Mouse (Mus musculus) hindbrain, embryonic 15.5 days (tissue): ENCODE data around the gene Usp15. TPM values are rescaled to one million over a fixed set of nuclear protein-coding genes. Genes with fewer than 3 reads are reported as not detected.
A peak's percentile ranks its signal among the peaks of the same experiment; 100 is the strongest.

ENCODE experiments used
- ATAC-seq: fragments of 200-750 bp; cut with Nextera tagmentation; 2 replicates; pipeline ENCODE4 v1.8.0; 2017; ENCODE audit warnings: low read depth, moderate number of reproducible peaks, moderate TSS enrichment; ENCODE audit not compliant: low FRiP score
- H3K27ac ChIP-seq: fragments of 300-500 bp; sonication (generic); replicated peaks from 2 replicates; pipeline ENCODE4 v1.5.1; 2015; ENCODE audit warnings: mild to moderate bottlenecking, inconsistent platforms
- H3K27me3 ChIP-seq: fragments of 300-500 bp; sonication (generic); 2 replicates; pipeline ENCODE4 v1.6.1; 2015; ENCODE audit warnings: control low read depth, inconsistent platforms
- H3K36me3 ChIP-seq: fragments of 300-500 bp; sonication (generic); 2 replicates; pipeline ENCODE4 v1.6.1; 2015; ENCODE audit warnings: control low read depth, inconsistent platforms
- H3K4me1 ChIP-seq: fragments of 300-500 bp; sonication (generic); replicated peaks from 2 replicates; pipeline ENCODE4 v1.6.1; 2015; ENCODE audit warnings: control low read depth, inconsistent platforms
- H3K4me2 ChIP-seq: fragments of 300-500 bp; sonication (generic); 2 replicates; pipeline ENCODE4 v1.6.1; 2015; ENCODE audit warnings: moderate library complexity, mild to moderate bottlenecking, inconsistent platforms
- H3K4me3 ChIP-seq: fragments of 300-500 bp; sonication (generic); 2 replicates; pipeline ENCODE4 v1.5.1; 2015; ENCODE audit warnings: mild to moderate bottlenecking, inconsistent platforms
- H3K9ac ChIP-seq: fragments of 300-500 bp; sonication (generic); 2 replicates; pipeline ENCODE4 v1.6.1; 2015; ENCODE audit warnings: inconsistent platforms
- H3K9me3 ChIP-seq: fragments of 300-500 bp; sonication (generic); 2 replicates; pipeline ENCODE4 v1.6.1; 2016; ENCODE audit warnings: control low read depth, inconsistent platforms
- WGBS: fragments of 180-500 bp; shearing (Covaris S2); methylation state at CpG from one replicate; pipeline ENCODE4 v1.1.7; 2015; 5-methylcytosine and 5-hydroxymethylcytosine counted together
- polyA plus RNA-seq: library from polyadenylated mRNA; unstranded; fragments of >200 nt; fragmentation: Nextera tagmentation; extraction: Ambion mirVana; gene quantifications from 2 replicates; pipeline ENCODE4 v1.2.1, GENCODE M21; 2015

Usp15 gene
- polyA plus RNA-seq, 1 experiment from 2014 or later: 66.3 TPM

DNA sequence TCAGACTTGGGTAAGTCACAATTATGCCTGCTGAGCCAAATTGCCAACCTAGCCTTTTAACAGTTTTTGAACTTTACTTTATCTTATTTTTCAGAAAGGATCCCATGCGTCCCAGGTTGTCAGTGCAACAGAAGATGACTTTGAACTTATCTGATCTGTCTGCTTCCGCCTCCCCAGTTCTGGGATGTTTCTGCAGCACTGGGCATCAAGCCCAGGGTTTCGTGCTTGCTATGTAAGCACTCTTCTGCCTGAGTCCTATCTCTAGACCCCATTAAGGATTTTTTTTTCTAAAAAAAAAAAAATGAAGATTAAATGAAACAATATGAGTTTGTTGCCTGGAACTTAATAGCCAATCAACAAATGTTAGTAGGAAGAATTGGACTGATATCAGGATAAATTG is 2.3 kb upstream of the Usp15 start:
- no peak for ATAC-seq
- Histone ChIP-seq H3K9ac (no peak overlapping the region), H3K4me1 (peaks cover 14% of the 10 kb centered on the region), H3K27ac (no peak overlapping the region), H3K36me3 (no peaks in the 10 kb centered on the region), H3K4me3 (no peak overlapping the region), H3K27me3 (no peaks in the 10 kb centered on the region), H3K4me2 (no peak overlapping the region), H3K9me3 (no peaks in the 10 kb centered on the region)
- WGBS: 94% methylated on average over 3 of the region's 3 CpGs

DNA sequence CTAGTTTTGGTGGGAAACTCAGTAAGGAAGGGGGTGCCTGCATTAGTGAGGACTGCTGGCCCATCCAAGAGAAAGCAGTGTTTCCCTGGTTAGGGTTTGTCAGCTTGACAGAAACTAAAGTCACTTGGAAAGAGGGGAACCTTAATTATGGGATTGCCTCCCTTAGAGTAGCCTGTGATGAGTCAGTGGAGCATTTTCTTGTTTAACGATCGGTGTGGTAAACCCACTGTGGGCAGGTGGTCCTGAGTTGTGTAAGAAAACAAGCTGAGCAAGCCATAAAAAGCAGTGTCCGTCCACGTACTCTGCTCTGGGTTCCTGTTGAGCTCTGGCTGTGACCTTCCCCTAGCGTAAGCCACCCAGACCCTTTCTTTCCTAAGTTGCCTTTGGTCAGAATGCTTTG is 1.4 kb upstream of the Usp15 start:
- Histone ChIP-seq H3K4me1 (peaks cover 18% of the 10 kb centered on the region), H3K36me3 (no peaks in the 10 kb centered on the region), H3K9me3 (no peaks in the 10 kb centered on the region), H3K9ac (no peak overlapping the region), H3K27me3 (no peaks in the 10 kb centered on the region), H3K4me3 (no peak overlapping the region), H3K4me2 (no peak overlapping the region), H3K27ac (no peak overlapping the region)
- no peak for ATAC-seq
- WGBS: 85% methylated on average over 5 of the region's 5 CpGs

DNA sequence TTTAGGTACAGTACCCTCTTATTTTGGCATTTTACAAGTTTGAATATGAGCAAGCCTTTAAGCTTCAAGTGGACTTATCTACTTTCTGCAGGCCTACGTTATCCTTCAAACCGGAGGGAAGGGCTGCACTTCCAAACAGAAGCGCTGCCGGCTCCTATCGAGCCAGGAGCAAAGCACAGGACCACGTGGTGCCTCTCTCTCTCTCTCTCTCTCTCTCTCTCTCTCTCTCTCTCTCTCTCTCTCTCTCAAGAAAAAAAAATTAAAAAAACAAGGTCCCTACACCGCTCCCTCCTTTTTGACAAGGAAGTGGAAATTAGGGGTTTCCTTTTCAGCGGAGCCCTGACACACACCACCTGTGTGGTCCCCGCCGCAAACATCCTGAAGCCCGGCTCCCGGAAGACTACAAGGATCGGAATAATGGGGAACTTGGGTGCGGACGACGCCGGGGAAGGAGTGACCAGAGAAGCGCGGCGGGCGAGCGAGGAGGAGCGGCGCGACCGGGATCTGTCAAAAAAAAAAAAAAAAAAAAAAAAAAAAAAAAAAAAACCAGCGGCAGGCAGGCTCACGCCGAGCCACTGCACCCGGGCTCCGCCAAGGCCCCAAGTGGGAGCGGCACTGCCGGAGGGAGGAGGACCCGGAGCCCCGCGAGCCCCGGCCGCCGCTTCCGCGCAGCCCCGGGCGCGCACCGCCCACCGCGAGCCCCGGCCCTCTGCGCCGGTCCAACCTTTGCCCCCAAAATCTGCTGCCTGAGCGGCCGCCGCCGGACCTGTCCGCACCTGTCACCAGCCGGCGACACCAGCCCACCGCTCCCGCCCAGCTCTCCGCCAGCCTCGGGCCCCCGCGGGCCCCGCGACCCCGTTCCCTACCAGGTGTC is 597 bp downstream of the Usp15 start:
- ATAC-seq: peak; percentile 76
- Histone ChIP-seq H3K27me3 (no peaks in the 10 kb centered on the region), H3K27ac (peak overlapping the region; percentile 98), H3K9ac (peak overlapping the region; percentile 97), H3K36me3 (no peaks in the 10 kb centered on the region), H3K4me2 (peak overlapping the region; percentile 73), H3K9me3 (no peaks in the 10 kb centered on the region), H3K4me1 (peaks cover 18% of the 10 kb centered on the region), H3K4me3 (peak overlapping the region; percentile 97)
- under 1% methylated on average over 59 of the region's 66 CpGs for WGBS

DNA sequence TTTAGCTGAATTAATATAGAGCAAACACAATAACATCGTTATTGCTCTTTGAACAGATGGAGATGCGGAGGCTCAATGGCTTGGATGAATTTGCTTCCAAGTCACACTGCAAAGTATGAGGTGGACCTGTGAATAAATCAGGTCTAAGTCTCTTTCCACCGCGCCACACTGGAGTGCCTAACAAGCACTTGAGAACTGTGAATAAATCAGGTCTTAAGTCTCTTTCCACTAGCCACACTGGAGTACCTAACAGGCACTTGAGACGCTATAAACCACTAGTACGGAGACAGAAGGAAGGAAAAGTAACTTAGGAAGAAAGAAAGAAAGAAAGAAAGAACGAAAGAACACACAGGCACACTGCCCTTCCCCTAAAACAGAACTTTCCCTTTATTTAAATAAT is 1.3 kb downstream of the Usp15 start:
- no peaks in the 10 kb centered on the region for H3K27me3 ChIP-seq
- H3K9ac ChIP-seq: peak overlapping the region; percentile 97
- peak overlapping the region; percentile 73 for H3K4me2 ChIP-seq
- H3K36me3 ChIP-seq: no peaks in the 10 kb centered on the region
- peak overlapping the region; percentile 97 for H3K4me3 ChIP-seq
- H3K4me1 ChIP-seq: peaks cover 18% of the 10 kb centered on the region
- H3K9me3 ChIP-seq: no peaks in the 10 kb centered on the region
- ATAC-seq: no peak
- no peak overlapping the region for H3K27ac ChIP-seq
- 18% methylated on average over 7 of the region's 7 CpGs for WGBS

DNA sequence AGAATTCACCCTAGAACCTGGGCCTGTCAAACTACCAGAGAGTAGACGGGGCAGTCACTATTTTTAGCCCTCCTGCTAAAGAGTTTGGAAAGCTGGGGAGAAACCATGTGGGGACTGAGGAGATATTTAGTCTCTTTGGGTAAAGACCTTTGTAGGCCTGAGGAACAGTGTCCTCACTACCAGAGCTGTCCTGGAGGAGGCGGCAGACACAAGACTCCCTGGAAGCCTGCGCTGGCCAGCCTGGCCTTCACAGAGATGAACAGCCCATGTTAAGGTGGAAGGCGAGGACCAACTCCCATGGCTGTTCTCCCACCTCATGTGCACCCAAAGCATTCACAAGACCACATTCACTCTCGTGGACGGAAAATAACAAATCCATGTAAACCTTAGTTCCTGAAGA is 5.8 kb downstream of the Usp15 start:
- Histone ChIP-seq H3K9ac (no peak overlapping the region), H3K4me1 (peaks cover 18% of the 10 kb centered on the region), H3K27me3 (no peaks in the 10 kb centered on the region), H3K27ac (no peak overlapping the region), H3K36me3 (no peaks in the 10 kb centered on the region), H3K4me3 (no peak overlapping the region), H3K9me3 (no peaks in the 10 kb centered on the region), H3K4me2 (no peak overlapping the region)
- WGBS: 79% methylated on average over 6 of the region's 6 CpGs
- no peak for ATAC-seq

DNA sequence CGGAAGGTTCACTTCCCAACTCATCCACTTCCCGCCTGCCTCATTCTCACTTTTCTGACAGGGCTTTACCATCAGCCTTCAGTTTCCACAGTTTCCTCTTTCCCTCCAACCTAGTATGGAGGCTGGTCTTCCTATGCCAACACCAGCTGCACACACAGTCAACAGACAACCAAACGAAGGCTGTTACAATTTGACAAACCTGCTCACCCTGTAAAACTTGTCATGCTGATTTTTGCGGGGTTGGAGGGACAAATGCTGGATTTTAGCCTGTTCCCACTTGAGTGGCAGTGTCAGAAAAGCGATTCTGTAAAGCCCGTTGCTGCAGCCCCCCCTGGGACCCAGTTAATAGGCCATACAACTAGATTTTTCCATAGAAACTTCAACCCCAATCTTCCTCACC is 9.5 kb downstream of the Usp15 start:
- H3K27me3 ChIP-seq: no peaks in the 10 kb centered on the region
- 82% methylated on average over 6 of the region's 6 CpGs for WGBS
- no peak overlapping the region for H3K9ac ChIP-seq
- no peaks in the 10 kb centered on the region for H3K9me3 ChIP-seq
- H3K4me3 ChIP-seq: no peak overlapping the region
- no peak for ATAC-seq
- peaks cover 3% of the 10 kb centered on the region; the same call in 1 of the 2 replicates for H3K4me1 ChIP-seq
- H3K27ac ChIP-seq: no peak overlapping the region
- no peaks in the 10 kb centered on the region for H3K36me3 ChIP-seq
- H3K4me2 ChIP-seq: no peak overlapping the region

DNA sequence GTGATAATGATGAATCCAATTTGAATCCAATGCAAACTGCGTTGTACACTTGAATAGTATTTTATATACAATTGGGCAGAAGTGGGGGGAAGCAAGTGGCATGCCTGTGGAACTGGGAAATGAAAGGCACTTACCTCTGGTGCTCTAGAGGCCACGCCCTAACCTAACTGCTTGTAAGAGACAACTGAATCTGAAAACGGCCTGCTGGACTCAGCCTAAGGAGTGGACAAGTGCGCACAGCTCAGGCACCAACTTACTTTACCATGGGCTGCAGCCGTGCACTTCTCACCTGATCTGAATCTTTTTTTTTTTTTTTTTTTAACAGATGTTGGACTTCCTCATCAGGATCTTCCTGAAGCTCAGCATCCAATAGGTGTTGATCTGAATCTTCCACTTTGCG is 10.9 kb downstream of the Usp15 start:
- no peaks in the 10 kb centered on the region for H3K9me3 ChIP-seq
- peaks cover 3% of the 10 kb centered on the region; the same call in 1 of the 2 replicates for H3K4me1 ChIP-seq
- no peak overlapping the region for H3K27ac ChIP-seq
- no peak for ATAC-seq
- no peaks in the 10 kb centered on the region for H3K27me3 ChIP-seq
- H3K36me3 ChIP-seq: 0 out of 2 replicates have a peak, but pooled peaks cover 2% of the 10 kb centered on the region
- WGBS: 94% methylated on average over 6 of the region's 6 CpGs
- H3K9ac ChIP-seq: no peak overlapping the region
- no peak overlapping the region for H3K4me3 ChIP-seq
- H3K4me2 ChIP-seq: no peak overlapping the region

DNA sequence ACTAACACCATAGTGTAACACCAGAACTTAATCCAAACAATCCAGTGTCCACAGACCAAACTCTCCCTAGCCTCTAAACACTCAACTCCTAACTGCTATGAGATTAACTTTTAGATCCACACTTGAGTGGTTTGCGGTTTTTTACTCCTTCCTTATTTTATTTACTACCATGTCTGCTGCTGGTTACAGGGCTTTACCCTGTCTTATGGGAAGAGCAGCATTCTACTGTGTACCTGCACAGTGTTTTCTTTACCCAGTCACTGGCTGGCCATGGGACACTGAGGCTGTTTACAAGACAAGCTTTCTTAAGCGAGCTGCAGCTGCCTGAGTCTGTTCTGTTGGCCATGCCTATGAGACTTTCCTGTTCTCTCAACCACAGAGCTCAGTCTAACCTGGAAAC is 13.1 kb downstream of the Usp15 start:
- Histone ChIP-seq H3K9ac (no peak overlapping the region), H3K4me1 (peaks cover 3% of the 10 kb centered on the region; the same call in 1 of the 2 replicates), H3K4me3 (no peak overlapping the region), H3K36me3 (peaks cover 13% of the 10 kb centered on the region), H3K27ac (no peak overlapping the region), H3K27me3 (no peaks in the 10 kb centered on the region), H3K4me2 (no peak overlapping the region), H3K9me3 (no peaks in the 10 kb centered on the region)
- WGBS: 82% methylated on average over 2 of the region's 2 CpGs
- ATAC-seq: no peak

DNA sequence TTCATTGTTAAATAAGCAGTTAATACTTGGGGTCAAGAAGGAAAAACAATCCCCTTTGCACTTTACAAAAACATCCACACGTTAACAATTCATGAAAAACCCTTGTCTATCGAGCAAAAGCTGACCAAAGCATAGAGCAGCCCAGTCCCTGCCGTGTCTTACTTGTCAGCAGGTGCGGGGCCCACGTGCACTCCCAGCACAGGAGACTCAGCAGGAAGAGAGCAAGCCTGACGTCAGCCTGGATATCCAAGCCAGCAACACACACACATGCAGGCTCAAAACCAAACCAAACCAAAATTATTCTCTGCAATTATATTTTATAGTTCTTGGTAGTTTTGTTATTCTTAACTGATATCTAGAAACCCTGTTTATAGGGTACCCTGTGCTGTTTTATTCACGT is 13.6 kb downstream of the Usp15 start:
- no peak overlapping the region for H3K9ac ChIP-seq
- H3K4me1 ChIP-seq: peaks cover 3% of the 10 kb centered on the region; the same call in 1 of the 2 replicates
- no peaks in the 10 kb centered on the region for H3K27me3 ChIP-seq
- H3K36me3 ChIP-seq: peaks cover 18% of the 10 kb centered on the region
- no peak overlapping the region for H3K4me2 ChIP-seq
- ATAC-seq: no peak
- WGBS: 57% methylated on average over 7 of the region's 7 CpGs
- no peaks in the 10 kb centered on the region for H3K9me3 ChIP-seq
- no peak overlapping the region for H3K27ac ChIP-seq
- H3K4me3 ChIP-seq: no peak overlapping the region

DNA sequence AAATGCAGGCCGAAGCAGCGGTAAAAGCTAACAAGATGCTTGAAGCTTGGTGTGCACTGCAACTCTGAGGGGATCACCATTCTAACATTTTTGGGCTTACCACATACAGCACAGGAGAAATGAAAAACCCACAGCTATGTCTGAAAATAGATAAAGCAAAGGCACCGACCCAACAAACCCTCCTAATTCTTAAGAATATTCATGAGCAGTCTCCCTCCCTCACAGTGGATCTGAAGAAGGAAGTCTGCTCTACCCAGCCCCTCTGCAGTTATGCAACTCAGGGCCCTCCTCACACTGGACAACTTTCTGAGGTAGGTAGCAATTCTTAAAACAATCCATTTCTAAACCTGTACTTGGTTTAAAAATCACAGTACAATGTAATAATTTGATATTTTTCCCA is 14.4 kb downstream of the Usp15 start:
- H3K9ac ChIP-seq: no peak overlapping the region
- WGBS: 80% methylated on average over 3 of the region's 3 CpGs
- no peak overlapping the region for H3K4me2 ChIP-seq
- H3K27ac ChIP-seq: no peak overlapping the region
- H3K27me3 ChIP-seq: no peaks in the 10 kb centered on the region
- peaks cover 23% of the 10 kb centered on the region for H3K36me3 ChIP-seq
- H3K4me1 ChIP-seq: peaks cover 3% of the 10 kb centered on the region; the same call in 1 of the 2 replicates
- H3K4me3 ChIP-seq: no peak overlapping the region
- no peaks in the 10 kb centered on the region for H3K9me3 ChIP-seq
- no peak for ATAC-seq

DNA sequence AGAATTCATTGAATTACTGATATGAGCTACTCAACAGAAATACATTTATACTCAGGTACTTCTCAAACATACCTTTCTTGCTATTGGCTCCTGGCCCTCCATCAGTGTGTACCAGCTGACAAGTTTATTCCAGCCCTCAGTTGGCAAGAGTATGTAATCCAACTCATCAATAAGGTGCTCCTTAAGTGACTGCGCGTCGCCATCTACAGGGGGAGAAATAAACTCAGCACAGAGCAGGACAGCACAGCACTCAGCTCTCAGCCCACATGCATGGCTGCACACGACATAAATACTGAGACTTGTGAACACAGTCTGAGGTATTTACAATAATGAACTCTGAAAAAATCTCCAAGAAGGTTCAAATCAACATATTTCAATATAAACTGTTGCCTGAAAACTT is 21.0 kb downstream of the Usp15 start:
- Histone ChIP-seq H3K27me3 (no peaks in the 10 kb centered on the region), H3K4me1 (no peaks in the 10 kb centered on the region), H3K4me2 (no peak overlapping the region), H3K36me3 (peaks cover 43% of the 10 kb centered on the region), H3K4me3 (no peak overlapping the region), H3K9ac (no peak overlapping the region), H3K27ac (no peak overlapping the region), H3K9me3 (no peaks in the 10 kb centered on the region)
- WGBS: 73% methylated on average over 4 of the region's 4 CpGs
- no peak for ATAC-seq

DNA sequence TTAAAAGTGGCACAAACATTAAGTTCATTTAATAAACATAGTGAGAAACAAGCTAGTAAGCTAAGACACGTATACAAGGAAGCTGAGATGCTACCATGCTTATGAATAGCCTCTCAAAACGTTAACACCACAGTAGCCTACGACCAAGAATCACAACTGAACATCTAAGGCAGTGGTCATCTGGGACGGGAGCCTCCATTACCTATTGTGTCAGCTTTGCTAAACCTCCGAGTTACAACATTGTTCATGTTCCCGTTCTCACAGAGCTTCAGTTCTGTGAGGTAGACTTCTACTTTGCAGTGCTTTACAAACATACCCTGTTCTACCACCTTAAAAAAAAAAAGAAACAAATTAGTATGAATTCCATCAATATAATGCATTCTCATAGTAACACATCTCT is 25.9 kb downstream of the Usp15 start:
- peaks cover 35% of the 10 kb centered on the region for H3K36me3 ChIP-seq
- H3K9me3 ChIP-seq: no peaks in the 10 kb centered on the region
- WGBS: 87% methylated on average over 6 of the region's 6 CpGs
- no peaks in the 10 kb centered on the region for H3K4me1 ChIP-seq
- no peak overlapping the region for H3K4me2 ChIP-seq
- no peak overlapping the region for H3K4me3 ChIP-seq
- no peak for ATAC-seq
- no peaks in the 10 kb centered on the region for H3K27me3 ChIP-seq
- H3K27ac ChIP-seq: no peak overlapping the region
- H3K9ac ChIP-seq: no peak overlapping the region

DNA sequence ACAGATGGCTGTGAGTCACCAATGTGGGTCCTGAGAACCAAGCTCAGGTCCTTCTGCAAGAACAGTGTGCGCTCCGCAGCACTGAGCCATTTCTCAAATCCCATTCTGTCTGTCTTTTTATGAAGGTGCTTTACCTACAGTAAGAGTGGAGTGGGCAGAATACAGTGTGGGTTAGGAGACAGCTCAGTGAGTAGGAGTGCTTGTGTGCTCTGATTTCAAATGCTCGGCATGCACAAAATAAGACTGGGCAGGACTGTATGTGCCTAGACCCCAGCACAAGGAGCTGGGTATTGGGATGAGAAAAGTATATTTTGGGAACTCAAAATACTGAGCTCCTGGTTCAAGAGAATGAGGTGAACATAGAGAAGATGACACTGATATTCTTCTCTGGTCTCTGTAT is 31.3 kb downstream of the Usp15 start:
- H3K36me3 ChIP-seq: peaks cover 35% of the 10 kb centered on the region
- 98% methylated on average over 3 of the region's 3 CpGs for WGBS
- no peaks in the 10 kb centered on the region for H3K27me3 ChIP-seq
- H3K27ac ChIP-seq: no peak overlapping the region
- no peaks in the 10 kb centered on the region for H3K4me1 ChIP-seq
- no peak overlapping the region for H3K9ac ChIP-seq
- no peak overlapping the region for H3K4me3 ChIP-seq
- ATAC-seq: no peak
- no peaks in the 10 kb centered on the region for H3K9me3 ChIP-seq
- no peak overlapping the region for H3K4me2 ChIP-seq
